Mouse (Mus musculus): ENCODE data around the gene Wfdc6a.

DNA sequence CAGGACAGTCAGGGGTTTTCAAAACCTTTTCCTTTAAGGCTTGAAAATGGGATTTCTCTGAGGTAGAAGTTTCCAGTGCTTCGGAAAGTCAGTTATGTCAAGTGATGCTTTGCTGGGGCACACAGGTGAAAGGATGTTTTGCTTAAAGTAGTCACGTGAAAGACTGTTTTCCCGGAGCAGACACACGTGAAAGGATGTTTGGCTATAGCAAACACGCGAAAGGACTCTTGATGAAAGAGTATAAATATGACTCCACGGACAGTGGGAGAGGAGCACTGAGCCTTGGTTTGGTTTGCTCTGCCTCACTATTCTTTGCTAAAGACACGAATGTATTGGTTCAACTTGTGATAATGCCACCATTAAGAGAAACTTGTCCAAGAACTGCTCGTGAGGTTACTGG, 33.7 kb downstream of the Wfdc6a start:
- TF ChIP-seq CTCF (IDR thresholded peaks at IDR 0.05; ENCODE audit: low read depth, low read length) (no peak), POLR2A (IDR thresholded peaks at IDR 0.05; ENCODE audit: extremely low read depth, insufficient read depth, low read length) (no peak)

All from liver, adult 2 months (tissue).